Mouse (Mus musculus): ENCODE data around the gene Isoc2a. TPM values are rescaled to one million over a fixed set of nuclear protein-coding genes. Genes with fewer than 3 reads are reported as not detected.

Isoc2a gene
- polyA plus RNA-seq, 1 experiment from 2014 or later = 1.3 TPM

GRCm38 (mm10) chr7:4906466-4906950, 29.6 kb downstream of the Isoc2a start, which contains the start of gene Gm36210:
Gene Gm36210 (minus strand): TSS chr7:4906516.
- Histone ChIP-seq H3K27me3 (replicated peaks; ENCODE audit: control insufficient read depth, insufficient read depth, low read length) (no peaks in the 10 kb centered on the region), H3K4me3 (ENCODE audit: low read depth, low read length) (no peak within 1 kb of the TSS), H3K27ac (ENCODE audit: low read depth, low read length) (no peak within 1 kb of the TSS), H3K9ac (ENCODE audit: low read depth, low read length) (no peak within 1 kb of the TSS), H3K4me2 (replicated peaks; ENCODE audit: low read depth) (no peak within 1 kb of the TSS), H3K4me1 (replicated peaks; ENCODE audit: control insufficient read depth, insufficient read depth, low read length) (no peaks in the 10 kb centered on the region), H3K9me3 (ENCODE audit: control insufficient read depth) (no peaks in the 10 kb centered on the region), H3K36me3 (ENCODE audit: control insufficient read depth, insufficient read depth) (no peaks in the 10 kb centered on the region)
- ATAC-seq = no peak
- WGBS = 83% methylated on average over 10 of the region's 10 CpGs
- no peak for TF ChIP-seq CTCF (IDR thresholded peaks at IDR 0.05; ENCODE audit: low read depth)

GRCm38 (mm10) chr7:4911561-4911960, 34.6 kb downstream of the Isoc2a start:
- no peaks in the 10 kb centered on the region for H3K36me3 ChIP-seq (ENCODE audit: control insufficient read depth, insufficient read depth)
- no peaks in the 10 kb centered on the region for H3K9me3 ChIP-seq (ENCODE audit: control insufficient read depth)
- H3K4me1 ChIP-seq (replicated peaks; ENCODE audit: control insufficient read depth, insufficient read depth, low read length) = 0 out of 2 replicates have a peak, but pooled peaks cover 3% of the 10 kb centered on the region
- no peak overlapping the region for H3K9ac ChIP-seq (ENCODE audit: low read depth, low read length)
- WGBS = 35% methylated on average over 9 of the region's 9 CpGs
- no peak for ATAC-seq
- H3K27me3 ChIP-seq (replicated peaks; ENCODE audit: control insufficient read depth, insufficient read depth, low read length) = no peaks in the 10 kb centered on the region
- no peak overlapping the region for H3K27ac ChIP-seq (ENCODE audit: low read depth, low read length)
- TF ChIP-seq CTCF (IDR thresholded peaks at IDR 0.05; ENCODE audit: low read depth) = peak; percentile 65
- no peak overlapping the region for H3K4me2 ChIP-seq (replicated peaks; ENCODE audit: low read depth)
- no peak overlapping the region for H3K4me3 ChIP-seq (ENCODE audit: low read depth, low read length)

GRCm38 (mm10) chr7:4912248-4912647, 35.3 kb downstream of the Isoc2a start:
- no peak overlapping the region for H3K9ac ChIP-seq (ENCODE audit: low read depth, low read length)
- H3K27me3 ChIP-seq (replicated peaks; ENCODE audit: control insufficient read depth, insufficient read depth, low read length) = no peaks in the 10 kb centered on the region
- no peak overlapping the region for H3K4me3 ChIP-seq (ENCODE audit: low read depth, low read length)
- no peak for TF ChIP-seq CTCF (IDR thresholded peaks at IDR 0.05; ENCODE audit: low read depth)
- 0 out of 2 replicates have a peak, but pooled peaks cover 3% of the 10 kb centered on the region for H3K4me1 ChIP-seq (replicated peaks; ENCODE audit: control insufficient read depth, insufficient read depth, low read length)
- no peaks in the 10 kb centered on the region for H3K36me3 ChIP-seq (ENCODE audit: control insufficient read depth, insufficient read depth)
- ATAC-seq = no peak
- H3K27ac ChIP-seq (ENCODE audit: low read depth, low read length) = no peak overlapping the region
- H3K4me2 ChIP-seq (replicated peaks; ENCODE audit: low read depth) = no peak overlapping the region
- whole genome bisulfite sequencing = 66% methylated on average over 5 of the region's 5 CpGs
- no peaks in the 10 kb centered on the region for H3K9me3 ChIP-seq (ENCODE audit: control insufficient read depth)

- peak within 1 kb of the TSS; percentile 75 for H3K4me2 ChIP-seq (replicated peaks; ENCODE audit: low read depth)
- peak within 1 kb of the TSS; percentile 76 for H3K4me3 ChIP-seq (ENCODE audit: low read depth, low read length)
- peak within 1 kb of the TSS; percentile 94 for H3K27ac ChIP-seq (ENCODE audit: low read depth, low read length)
- 0 out of 2 replicates have a peak, but pooled peaks cover 3% of the 10 kb centered on the region for H3K4me1 ChIP-seq (replicated peaks; ENCODE audit: control insufficient read depth, insufficient read depth, low read length)
- WGBS = under 1% methylated on average over 54 of the region's 56 CpGs
- TF ChIP-seq CTCF (IDR thresholded peaks at IDR 0.05; ENCODE audit: low read depth) = 0 out of 2 replicates have a peak, but pooled peaks have one; percentile 5
- H3K27me3 ChIP-seq (replicated peaks; ENCODE audit: control insufficient read depth, insufficient read depth, low read length) = no peaks in the 10 kb centered on the region
- peak within 1 kb of the TSS; percentile 78 for H3K9ac ChIP-seq (ENCODE audit: low read depth, low read length)
- H3K9me3 ChIP-seq (ENCODE audit: control insufficient read depth) = no peaks in the 10 kb centered on the region
- peak; percentile 89 for ATAC-seq
- H3K36me3 ChIP-seq (ENCODE audit: control insufficient read depth, insufficient read depth) = peaks cover 29% of the 10 kb centered on the region
These were observed 38.2 kb downstream of the Isoc2a start, which contains the start of gene Zfp628 for GRCm38 (mm10) chr7:4915007-4915665. Gene Zfp628 (plus strand): TSS chr7:4915217.

GRCm38 (mm10) chr7:4915669-4916416, 38.9 kb downstream of the Isoc2a start:
- no peaks in the 10 kb centered on the region for H3K27me3 ChIP-seq (replicated peaks; ENCODE audit: control insufficient read depth, insufficient read depth, low read length)
- H3K4me1 ChIP-seq (replicated peaks; ENCODE audit: control insufficient read depth, insufficient read depth, low read length) = 0 out of 2 replicates have a peak, but pooled peaks cover 3% of the 10 kb centered on the region
- H3K27ac ChIP-seq (ENCODE audit: low read depth, low read length) = peak overlapping the region; percentile 94; the same call in 1 of the 2 replicates
- peak overlapping the region; percentile 76 for H3K4me3 ChIP-seq (ENCODE audit: low read depth, low read length)
- H3K9me3 ChIP-seq (ENCODE audit: control insufficient read depth) = no peaks in the 10 kb centered on the region
- peak overlapping the region; percentile 78 for H3K9ac ChIP-seq (ENCODE audit: low read depth, low read length)
- TF ChIP-seq CTCF (IDR thresholded peaks at IDR 0.05; ENCODE audit: low read depth) = no peak
- peak overlapping the region; percentile 75 for H3K4me2 ChIP-seq (replicated peaks; ENCODE audit: low read depth)
- WGBS = 12% methylated on average over 14 of the region's 14 CpGs
- ATAC-seq = peak; percentile 59
- peaks cover 36% of the 10 kb centered on the region for H3K36me3 ChIP-seq (ENCODE audit: control insufficient read depth, insufficient read depth)

GRCm38 (mm10) chr7:4917494-4917893, 40.5 kb downstream of the Isoc2a start:
- H3K27me3 ChIP-seq (replicated peaks; ENCODE audit: control insufficient read depth, insufficient read depth, low read length) = no peaks in the 10 kb centered on the region
- TF ChIP-seq CTCF (IDR thresholded peaks at IDR 0.05; ENCODE audit: low read depth) = no peak
- no peaks in the 10 kb centered on the region for H3K9me3 ChIP-seq (ENCODE audit: control insufficient read depth)
- no peak overlapping the region for H3K4me2 ChIP-seq (replicated peaks; ENCODE audit: low read depth)
- no peak overlapping the region for H3K27ac ChIP-seq (ENCODE audit: low read depth, low read length)
- no peak for ATAC-seq
- 98% methylated on average over 2 of the region's 2 CpGs for WGBS
- H3K36me3 ChIP-seq (ENCODE audit: control insufficient read depth, insufficient read depth) = peaks cover 36% of the 10 kb centered on the region
- 0 out of 2 replicates have a peak, but pooled peaks cover 4% of the 10 kb centered on the region for H3K4me1 ChIP-seq (replicated peaks; ENCODE audit: control insufficient read depth, insufficient read depth, low read length)
- H3K4me3 ChIP-seq (ENCODE audit: low read depth, low read length) = no peak overlapping the region
- H3K9ac ChIP-seq (ENCODE audit: low read depth, low read length) = no peak overlapping the region
